Mouse (Mus musculus): ENCODE measurements at regions not wholly inside any gene's neighbourhood (a gene's known extent, or its start where the extent isn't known, plus 50 kb on each side); places are given as distances from the start of the nearest gene placed in this dataset.

DNA sequence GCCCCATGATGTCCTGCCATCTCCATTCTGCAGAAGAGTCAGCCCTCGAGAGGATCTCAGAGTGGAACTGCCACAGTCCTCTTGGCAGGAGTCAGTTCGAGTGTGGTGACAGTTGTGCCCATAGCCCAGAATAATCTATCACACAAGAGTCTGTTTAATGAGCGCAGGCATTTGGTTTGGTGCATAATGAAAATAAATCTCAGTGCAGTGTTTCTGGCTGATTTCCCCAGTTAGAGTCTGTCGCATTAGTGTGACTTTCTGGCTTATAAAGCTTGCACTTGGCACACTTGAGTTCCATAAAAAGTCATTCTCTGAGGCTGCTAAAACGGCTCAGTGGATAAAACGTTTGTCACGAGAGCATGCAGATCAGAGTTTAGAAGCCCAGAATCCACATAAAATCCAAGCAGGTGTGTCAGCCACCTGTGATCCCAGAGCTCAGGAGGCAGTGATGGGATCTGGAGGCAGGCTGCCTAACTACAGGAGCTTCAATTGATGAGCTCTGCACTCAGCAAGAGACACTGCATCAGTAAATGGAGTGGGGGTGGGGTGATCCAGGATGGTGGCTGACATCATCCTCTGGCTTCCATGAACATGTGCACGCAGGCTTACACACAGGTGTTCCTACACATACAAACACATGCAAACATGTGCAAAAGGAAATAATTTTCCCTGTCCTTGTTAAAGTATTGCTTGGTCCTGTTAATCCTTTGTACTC, 578.5 kb downstream of the Plekhb2 start:
- in situ Hi-C loops (cut with MboI, MseI): loop anchor here (25.0 kb wide), 1 partner anchor 1591 kb away; no protein-coding TSS in a partner anchor

DNA sequence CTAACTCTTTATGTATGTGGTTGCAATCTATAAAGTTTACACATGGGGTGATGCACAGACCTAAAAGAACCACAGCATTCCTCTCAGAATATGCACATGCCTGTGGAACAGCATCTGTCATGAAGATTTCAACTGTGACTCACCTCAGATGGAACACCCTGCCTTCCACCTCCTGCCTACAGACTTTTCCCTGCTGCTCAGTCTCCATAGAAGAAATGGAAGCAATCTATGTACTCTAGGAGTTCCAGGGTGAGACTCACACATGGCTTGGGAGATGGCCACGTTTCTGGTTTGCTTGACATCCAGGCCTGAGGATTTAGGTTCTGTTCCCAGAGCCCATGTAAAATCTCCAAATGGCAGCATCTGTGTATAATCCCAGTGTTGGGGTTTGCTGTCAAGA, 579.7 kb downstream of the Plekhb2 start:
- in situ Hi-C loops (cut with MboI, MseI): loop anchor here (25.0 kb wide), 1 partner anchor 1592 kb away; no protein-coding TSS in a partner anchor

DNA sequence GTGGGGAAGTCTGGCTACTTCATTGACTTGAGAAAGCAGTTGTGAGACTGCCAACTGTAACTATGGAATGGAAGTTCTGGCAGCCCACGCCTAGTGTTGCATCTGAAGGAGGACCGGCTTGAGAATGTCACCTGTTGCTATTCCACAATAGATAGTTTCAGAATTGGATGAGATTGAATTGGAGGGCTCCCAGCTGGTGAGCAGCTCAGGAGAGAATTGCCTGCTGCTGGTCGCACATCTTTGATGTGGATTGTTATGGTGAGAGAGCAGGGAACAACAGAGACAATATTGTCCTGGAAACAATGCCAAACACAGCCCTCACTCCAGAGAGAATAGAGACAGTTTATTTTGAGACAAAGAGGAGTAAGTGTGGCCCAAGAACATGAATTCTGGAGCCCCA, 585.9 kb downstream of the Plekhb2 start:
- in situ Hi-C loops (cut with MboI, MseI): loop anchor here (25.0 kb wide), 1 partner anchor 1598 kb away; no protein-coding TSS in a partner anchor

DNA sequence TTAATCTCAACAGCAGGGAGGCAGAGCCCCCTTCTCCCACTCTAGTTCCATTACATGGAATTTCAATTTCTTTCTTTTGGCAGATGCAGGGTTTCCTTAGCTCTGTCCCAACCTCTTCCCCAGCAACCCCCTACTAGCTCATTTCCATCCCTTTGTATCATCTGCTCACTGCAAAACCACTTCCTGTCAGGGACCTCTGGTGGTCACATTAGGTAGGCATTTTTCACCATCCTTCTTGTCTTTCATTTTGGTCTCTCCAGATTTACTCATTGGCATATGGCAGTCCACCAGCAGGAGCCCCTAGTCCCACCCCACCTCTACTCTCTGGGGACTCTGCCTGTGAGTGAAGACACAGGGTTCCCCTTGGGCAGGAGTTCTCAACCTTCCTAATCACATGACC, 597.6 kb downstream of the Plekhb2 start:
- in situ Hi-C loops (cut with MboI, MseI): loop anchor here (25.0 kb wide), 1 partner anchor 1610 kb away; no protein-coding TSS in a partner anchor

DNA sequence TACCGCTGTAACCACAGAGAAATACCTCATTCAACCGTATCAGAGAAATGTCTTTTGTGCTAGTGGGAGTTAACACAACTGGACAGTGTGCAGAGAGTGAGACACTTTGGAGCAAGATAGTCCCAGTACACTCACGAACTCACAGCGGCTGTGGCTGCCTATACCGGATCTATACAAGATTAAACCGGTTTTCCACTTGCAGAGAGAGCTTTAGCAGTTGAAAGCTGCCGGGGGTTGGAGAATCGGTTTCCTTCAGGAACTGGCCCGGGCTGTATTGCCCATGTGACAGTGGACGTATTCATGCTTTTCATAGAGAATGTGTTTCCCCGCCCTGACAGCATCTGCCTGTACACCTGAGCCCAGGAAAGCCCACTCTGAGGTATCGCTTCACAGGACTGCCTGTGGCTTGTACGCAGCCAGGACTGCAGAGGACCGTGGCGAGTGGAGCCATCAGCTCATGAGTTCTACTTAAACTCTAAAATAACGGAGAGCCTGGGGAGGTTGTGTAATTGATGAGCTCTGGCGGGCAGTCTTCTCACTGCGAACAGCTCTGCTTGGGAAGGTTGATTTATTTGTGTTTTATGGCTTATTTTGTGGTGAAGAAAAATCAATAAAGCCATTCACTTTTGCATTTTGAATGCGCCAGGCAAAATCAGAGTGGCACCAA, 602.8 kb downstream of the Plekhb2 start:
- in situ Hi-C loops (cut with MboI, MseI): no loop called here

DNA sequence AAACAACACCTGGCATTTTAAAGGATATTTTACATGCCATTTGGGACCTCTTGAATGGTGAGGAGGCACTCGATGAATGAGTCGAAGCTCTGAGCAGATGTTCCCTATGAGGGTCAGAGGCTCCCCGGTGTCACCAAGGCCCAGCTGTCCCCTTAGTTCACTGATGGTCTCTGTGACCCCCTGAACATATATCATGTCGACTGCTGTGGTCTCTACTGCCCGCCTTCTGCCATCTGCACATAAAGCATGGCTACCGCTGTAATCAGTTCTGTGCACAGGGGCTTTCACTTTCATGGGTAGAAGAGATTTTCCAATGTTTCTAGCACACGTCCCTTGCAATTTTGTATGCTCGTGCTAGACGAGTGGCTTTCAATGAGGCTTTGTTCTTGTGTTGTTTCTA, 607.8 kb downstream of the Plekhb2 start:
- in situ Hi-C loops (cut with MboI, MseI): no loop called here

DNA sequence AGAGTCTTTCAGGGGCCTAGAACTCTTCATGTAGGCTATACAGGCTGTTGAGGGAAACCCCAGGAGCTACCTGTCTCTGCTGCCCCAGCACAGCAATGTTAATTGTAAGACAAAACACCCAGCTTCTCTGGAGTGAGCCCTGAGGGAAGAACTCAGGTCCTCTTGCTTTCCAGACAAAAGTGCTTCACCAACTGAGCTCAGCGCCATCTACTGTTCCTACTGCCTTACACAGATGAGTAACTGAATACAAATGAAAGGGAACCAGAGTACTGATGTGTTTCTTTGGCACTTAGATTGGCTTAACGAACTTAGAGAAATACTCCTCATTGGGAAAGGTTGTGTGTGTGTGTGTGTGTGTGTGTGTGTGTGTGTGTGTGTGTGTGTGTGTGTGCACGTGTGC, 603.1 kb upstream of the Hs6st1 start:
- in situ Hi-C loops (cut with MboI, MseI): no loop called here

DNA sequence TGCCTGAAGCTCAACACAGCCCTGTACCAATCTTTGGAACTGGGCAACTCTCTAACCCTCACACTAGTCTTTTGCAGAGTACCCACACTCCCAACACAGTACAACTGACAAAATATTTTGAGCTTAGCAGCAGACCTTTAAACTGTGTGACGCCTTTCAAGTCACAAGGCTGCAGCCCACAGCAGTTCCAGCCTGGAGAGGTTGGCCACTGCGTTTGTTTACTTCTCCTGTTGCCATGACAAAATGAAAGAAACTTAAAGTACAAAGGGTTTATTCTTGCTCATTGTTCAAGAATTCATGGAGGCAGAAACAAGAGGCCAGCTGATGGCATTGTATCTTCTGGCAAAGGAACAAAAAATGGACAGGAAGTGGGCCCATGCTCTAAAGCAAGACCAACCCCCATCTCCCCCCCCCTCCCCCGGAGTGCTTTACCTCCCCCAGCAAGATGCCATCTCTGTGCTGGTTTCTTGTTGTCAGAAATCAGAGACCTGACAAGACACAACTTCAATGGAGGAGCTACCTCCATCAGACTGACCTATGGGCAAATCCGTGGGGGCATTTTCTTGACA, 598.9 kb upstream of the Hs6st1 start:
- in situ Hi-C loops (cut with MboI, MseI): no loop called here

DNA sequence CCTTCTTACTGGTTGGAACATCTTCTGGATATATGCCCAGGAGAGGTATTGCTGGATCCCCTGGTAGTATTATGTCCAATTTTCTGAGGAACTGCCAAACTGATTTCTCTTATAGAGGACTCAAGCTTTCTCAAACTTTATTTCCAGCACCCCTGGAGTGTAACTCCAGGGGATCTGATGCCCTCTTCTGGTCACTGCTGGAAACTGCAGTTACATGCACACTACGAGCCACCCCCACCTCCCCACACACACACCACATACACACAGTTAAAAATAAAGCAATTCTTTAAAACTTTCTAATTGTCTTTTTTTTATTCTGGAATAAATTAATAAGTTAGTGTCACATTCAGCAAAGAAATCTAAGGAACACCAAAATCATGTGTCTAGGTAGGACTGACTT, 589.9 kb upstream of the Hs6st1 start:
- in situ Hi-C loops (cut with MboI, MseI): no loop called here

DNA sequence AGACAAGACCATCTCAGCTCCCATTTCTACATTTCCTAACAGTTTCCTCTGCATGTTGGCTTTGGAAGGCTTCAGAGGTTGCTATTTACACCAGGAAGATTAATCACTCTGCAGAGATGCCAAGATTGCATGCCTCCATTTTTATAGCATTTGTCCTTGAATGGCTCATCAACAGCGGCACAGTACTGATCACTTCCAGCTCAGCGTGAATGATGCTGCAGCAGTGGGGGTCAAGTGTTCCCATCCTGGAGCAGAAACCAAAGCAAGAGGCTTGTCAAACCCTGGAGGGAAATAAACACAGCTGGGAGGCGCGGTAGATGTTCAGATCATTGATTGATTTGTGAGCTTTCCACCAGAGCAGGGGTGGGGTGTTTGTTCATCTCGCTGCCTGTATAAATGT, 572.2 kb upstream of the Hs6st1 start:
- in situ Hi-C loops (cut with MboI, MseI): no loop called here

DNA sequence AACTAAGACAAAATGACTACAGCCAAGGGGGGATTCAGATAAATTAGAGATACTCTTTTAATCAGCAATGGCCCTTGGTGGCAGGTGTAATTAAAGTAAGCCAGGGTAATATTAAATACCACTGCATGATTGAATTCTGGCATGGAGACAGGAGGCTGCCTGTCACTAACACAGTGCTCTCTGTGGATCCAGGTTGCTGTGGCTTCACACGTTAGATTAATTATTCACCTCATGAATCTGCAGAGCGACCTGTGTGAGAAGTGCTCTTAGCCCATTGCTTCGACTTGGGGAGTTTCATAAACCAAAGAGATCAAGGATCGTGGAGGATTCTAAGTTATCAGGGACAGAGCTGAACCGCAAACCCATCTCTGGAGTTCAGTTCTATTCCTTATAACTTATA, 545.2 kb upstream of the Hs6st1 start:
- in situ Hi-C loops (cut with MboI, MseI): no loop called here

DNA sequence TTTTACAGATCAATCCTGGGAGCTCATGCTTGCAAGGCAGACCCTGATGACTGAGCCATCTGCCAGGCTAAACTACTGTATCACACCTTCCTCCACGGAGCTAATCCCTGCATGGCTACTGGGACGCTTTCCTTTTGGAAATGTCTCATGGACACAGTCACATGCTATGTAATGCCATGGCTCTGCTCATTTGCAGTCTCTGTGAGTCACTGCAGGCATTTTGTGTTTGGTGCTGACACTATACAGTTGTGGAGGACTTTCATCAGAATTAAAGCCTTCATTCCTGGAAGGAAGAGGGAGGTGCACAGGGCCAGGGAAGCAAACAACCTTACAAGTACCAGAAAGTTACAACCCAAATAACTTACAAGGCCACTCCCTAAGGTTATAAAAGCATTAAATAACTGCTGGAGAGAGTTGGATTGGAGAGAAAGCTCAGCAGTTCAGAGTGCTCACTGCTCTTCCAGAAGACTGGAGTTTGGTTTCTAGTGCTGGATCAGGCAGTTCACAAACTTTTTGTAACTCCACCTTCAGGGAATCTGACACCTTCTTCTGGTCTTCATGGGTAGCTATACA, 544.3 kb upstream of the Hs6st1 start:
- in situ Hi-C loops (cut with MboI, MseI): no loop called here

DNA sequence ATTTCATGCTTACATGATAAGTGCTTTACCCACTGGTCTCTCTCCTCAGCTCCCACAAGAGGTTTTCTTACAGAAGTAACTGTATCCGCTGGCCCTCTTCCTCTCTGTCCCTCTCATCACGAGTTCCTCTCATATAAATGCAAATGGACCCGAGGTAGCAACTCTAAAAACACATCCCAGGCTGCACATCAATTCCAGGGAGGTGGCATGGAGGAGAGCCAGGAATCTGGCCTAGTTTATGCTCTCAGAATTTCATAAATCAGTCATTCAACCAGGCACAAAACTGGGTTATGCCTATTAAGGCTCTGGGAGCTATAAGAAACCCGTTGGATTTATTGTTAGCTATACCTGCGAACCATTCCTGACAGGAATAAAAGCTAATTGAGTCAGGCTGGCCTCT, 543.4 kb upstream of the Hs6st1 start:
- in situ Hi-C loops (cut with MboI, MseI): no loop called here

DNA sequence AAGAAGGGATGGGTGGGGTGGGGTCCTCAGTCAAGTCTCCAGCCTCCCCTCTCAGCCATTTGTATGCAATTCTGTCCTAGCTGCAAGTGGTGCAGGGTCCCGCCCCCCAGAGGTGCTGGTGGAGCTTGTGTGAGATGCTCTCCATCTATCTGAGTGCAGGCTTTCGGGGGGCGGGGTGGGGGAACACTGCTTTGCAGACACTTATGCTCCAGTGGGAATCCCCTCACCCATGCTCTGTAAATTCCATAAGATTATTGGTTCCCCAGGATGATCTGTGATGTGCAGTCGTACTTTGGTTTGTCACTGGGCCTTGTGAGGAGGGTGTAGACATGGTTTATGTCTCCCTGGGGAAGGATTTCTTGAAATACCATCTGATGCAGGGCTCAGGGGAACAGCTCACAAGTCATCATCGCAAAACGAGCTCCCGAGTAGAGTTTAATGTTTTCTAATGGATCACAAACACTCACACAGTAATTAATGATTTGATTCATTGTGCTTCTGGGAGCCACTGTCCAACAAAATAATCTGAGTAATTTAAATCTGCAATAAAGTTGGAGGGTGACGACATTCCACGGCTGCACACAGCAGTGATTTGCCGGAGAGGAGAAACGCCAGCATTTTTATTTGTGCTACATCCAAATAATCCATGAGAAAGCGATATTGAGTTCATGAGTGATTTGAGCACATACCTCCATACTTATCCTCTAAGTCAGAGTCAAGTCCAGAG, 540.3 kb upstream of the Hs6st1 start:
- in situ Hi-C loops (cut with MboI, MseI): no loop called here

DNA sequence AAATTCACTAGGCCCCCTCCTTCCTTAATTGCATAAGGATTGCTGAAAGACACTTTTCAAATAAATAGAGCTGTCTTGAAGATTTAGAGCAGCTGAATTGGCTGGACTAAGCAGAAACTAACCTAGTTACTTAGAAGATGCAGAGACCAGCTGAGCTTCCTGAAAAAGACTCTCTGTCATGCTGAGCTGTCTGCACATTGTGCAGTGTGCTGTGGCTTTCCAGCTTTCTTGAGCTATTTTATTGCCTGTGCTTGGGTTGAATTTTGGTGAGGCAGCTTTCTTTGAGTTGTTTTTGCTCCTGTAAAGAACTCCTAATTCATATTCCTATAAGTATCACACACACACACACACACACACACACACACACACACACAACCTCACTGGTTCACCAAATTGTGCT, 532.7 kb upstream of the Hs6st1 start:
- in situ Hi-C loops (cut with MboI, MseI): no loop called here

DNA sequence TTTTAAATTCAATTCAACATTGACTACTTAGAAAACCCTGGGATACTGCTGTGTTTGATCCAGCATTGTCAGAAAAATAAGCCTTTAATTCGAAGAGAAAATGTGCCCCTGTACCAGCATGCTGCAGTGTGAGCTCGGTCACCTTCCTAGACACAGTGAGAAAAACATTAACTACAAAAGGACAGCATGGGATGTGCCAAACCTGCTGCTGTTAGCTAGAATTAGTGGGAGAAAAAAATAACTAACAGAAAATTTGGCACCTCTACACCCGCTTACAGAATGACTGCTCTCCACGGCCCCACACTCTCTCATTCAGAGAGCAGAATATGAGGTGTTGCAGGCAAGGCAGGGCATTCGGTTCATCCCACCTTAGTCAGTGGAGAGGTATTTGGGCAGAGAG, 531.9 kb upstream of the Hs6st1 start:
- in situ Hi-C loops (cut with MboI, MseI): no loop called here

DNA sequence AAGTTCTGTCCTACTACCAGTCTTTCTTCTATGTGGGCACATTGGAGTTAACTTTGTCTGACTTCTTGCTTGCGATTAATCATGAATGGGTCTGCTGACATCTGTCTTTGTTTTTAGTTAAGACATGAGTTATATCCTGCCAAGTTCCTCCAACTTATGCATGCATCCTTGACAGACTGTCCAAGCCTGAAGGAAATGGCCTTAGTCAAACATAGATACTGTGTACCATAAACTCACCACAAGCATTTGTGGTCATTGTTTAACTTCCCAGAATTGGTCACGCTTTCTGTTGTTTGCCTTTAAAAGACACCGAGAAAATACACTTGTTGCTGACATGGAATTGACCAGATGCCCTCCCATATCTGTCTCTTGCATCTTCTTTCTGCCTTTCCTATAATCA, 519.4 kb upstream of the Hs6st1 start:
- in situ Hi-C loops (cut with MboI, MseI): no loop called here

DNA sequence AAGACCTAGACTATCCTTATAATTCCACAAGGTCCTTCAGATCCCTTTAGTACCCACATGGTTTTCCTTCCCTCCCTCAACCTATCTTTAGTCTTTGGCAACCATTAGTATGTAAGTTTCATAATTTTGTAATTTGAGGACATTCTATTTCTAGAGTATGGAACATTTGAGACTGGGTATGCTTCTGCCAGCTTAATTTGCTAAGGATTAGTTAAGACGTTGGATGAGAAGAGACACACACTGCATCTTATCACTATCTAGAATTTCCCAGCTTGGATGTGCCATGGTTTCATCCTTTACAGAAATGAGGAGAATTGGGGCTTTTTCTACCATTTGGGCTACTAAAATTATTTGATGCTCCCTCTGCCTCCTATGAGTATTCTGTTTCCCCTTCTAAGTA, 516.7 kb upstream of the Hs6st1 start:
- in situ Hi-C loops (cut with MboI, MseI): no loop called here

DNA sequence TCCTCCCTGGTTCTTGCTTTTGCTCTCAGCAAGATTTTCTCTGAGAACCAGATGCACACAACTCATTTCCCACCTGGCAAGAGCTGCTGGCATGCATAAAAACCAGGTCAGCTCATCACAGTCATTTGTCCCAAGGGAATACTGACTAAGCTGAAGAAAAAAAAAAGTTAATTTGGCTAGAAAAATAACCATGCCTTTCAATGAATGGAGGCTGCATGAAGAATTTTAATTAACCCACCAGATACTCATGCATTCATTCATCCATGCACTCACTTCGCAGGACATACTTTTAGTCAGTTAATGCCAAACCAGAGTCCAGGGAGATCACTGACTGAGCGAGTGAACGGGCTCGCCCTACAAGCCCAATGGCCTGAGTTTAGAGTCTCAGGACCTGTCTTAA, 505.4 kb upstream of the Hs6st1 start:
- in situ Hi-C loops (cut with MboI, MseI): no loop called here

DNA sequence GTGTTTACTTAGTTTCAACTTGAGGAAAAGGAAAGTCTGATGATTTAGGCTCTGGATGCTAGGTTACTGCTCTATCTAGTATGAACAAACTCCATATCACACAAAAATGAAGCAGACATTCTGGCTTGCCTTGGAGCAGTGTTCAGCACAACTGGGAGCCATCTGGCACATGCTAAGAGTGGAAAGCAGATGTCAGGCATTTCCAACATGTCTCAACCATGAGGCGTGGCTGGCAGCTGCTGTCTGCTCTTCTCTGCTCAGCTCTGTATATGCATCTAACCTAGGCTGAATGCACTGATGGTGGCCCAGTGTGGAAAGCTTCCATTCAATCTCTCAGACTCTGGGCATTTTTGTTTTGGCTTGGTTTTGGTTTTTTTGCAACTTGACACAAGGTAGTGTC, 493.0 kb upstream of the Hs6st1 start:
- in situ Hi-C loops (cut with MboI, MseI): no loop called here

DNA sequence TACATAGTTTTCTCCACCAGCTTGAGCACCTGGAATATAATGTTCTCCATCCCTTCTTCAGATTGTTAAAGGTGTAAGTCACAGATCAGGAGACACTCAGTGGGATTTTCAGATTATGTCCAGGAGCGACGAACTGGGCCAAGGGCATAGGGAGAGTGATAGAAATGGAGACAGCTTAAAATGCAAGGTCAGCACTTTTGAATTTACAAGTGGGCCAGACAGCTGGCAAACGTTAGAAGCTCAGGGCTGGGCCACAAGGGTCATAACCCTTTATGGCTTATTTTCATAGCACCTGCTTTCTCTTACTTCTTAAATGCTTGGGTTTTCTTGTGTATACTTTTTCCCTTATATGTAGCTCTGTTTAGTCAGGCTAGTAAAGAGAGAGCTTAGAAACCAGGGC, 488.8 kb upstream of the Hs6st1 start:
- in situ Hi-C loops (cut with MboI, MseI): no loop called here

DNA sequence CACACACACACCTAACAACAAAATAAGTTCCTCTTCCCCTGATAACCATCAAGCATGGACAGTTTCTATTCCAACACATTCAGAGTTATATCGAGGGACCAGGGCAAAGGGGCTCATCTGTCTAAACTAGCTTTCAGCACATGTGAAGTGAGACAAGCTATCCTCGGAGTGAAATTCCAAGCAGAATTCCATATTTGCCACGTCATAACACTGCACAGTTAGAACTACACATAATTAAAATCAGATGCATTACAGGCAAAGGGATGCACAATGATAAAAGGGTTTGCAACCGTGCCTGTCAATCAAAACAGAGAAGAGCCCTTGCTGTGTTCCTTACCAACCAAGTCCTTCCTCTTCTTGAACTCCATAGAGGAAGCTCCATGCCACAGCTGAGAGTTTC, 488.2 kb upstream of the Hs6st1 start:
- in situ Hi-C loops (cut with MboI, MseI): no loop called here

Measured in T-helper 1 cell (primary cell).